In genomic region chr5:42509200-42509599, GRCm38 (mm10) we compare ENCODE assay signal across 20 mouse cellular contexts.
A peak's percentile ranks its signal among the peaks of the same experiment; 100 is the strongest.
DNase-seq lines count a peak whose midpoint lies in the region; ATAC-seq lines count a peak whose summit lies in the region.
"Had no signal": no experiment of that assay in that cellular context is flagged by ENCODE, and none has a peak within 500 bp of the region (broad histone marks: within the 10 kb centered on the region; RNA-seq: fewer than 3 reads in every experiment).

No protein-coding gene starts in this region.

- H3K36me3 ChIP-seq in heart, embryonic 11.5 days (ENCODE audit: control insufficient read depth, insufficient read depth, low read length) = no peaks in the 10 kb centered on the region
- H3K36me3 ChIP-seq: embryonic facial prominence, embryonic 10.5 days; hindbrain, embryonic 12.5 days had no signal

- no peak overlapping the region for H3K4me3 ChIP-seq in heart, embryonic 11.5 days (ENCODE audit: low read depth, low read length)
- H3K4me3 ChIP-seq: embryonic facial prominence, embryonic 10.5 days; hindbrain, embryonic 12.5 days had no signal

- H3K9ac ChIP-seq in heart, embryonic 11.5 days (ENCODE audit: low read depth, low read length) = no peak overlapping the region
- H3K9ac ChIP-seq: hindbrain, embryonic 12.5 days had no signal

- no peak for DNase-seq in frontal cortex, postnatal 10 days (ENCODE audit: low spot score in 2 of 2)
- peak; percentile 53 for DNase-seq in brain, adult 2 months (ENCODE audit: low read depth, low spot score)
- peak; percentile 9 to 11 for DNase-seq in layer of hippocampus, adult 8-10 months (ENCODE audit: low spot score in 2 of 2)
- DNase-seq in layer of hippocampus, postnatal 36 days = peak; percentile 20 to 24
- DNase-seq: adrenal gland, postnatal 14 days; cerebellum, adult 2 months; cerebellum, postnatal 10 days; gastrocnemius, postnatal 36 days; heart, adult 11 months; heart, postnatal 10 days; heart, postnatal 4 days had no signal

- peak; percentile 86 for ATAC-seq in frontal cortex, adult (ENCODE audit: low TSS enrichment)
- ATAC-seq in heart, embryonic 11.5 days (replicated peaks; ENCODE audit: insufficient number of reproducible peaks, low FRiP score, low TSS enrichment) = no peak
- ATAC-seq: activated CD4-positive, CD25-positive, alpha-beta regulatory T cell, adult 4 months; forebrain, embryonic 14.5 days; hindbrain, postnatal 0 days; Patski had no signal

- no peaks in the 10 kb centered on the region for H3K27me3 ChIP-seq in heart, embryonic 11.5 days (ENCODE audit: control insufficient read depth, insufficient read depth, low read length)
- H3K27me3 ChIP-seq: CH12.LX; hindbrain, embryonic 12.5 days had no signal

- no peak overlapping the region for H3K4me2 ChIP-seq in heart, embryonic 11.5 days
- H3K4me2 ChIP-seq: hindbrain, embryonic 12.5 days had no signal

- H3K27ac ChIP-seq in heart, embryonic 11.5 days (ENCODE audit: low read depth, low read length) = no peak overlapping the region
- H3K27ac ChIP-seq: embryonic facial prominence, embryonic 10.5 days; hindbrain, embryonic 12.5 days; hindbrain, postnatal 0 days had no signal

- H3K9me3 ChIP-seq in heart, embryonic 11.5 days (replicated peaks; ENCODE audit: control insufficient read depth, low read length) = no peaks in the 10 kb centered on the region
- H3K9me3 ChIP-seq: embryonic facial prominence, embryonic 10.5 days; hindbrain, embryonic 12.5 days had no signal

- 72% methylated on average over 5 of the region's 5 CpGs for WGBS in heart, embryonic 11.5 days (ENCODE audit: insufficient replicate concordance)

- H3K4me1 ChIP-seq in heart, embryonic 11.5 days (ENCODE audit: control insufficient read depth, insufficient read depth, low read length) = no peaks in the 10 kb centered on the region
- H3K4me1 ChIP-seq: embryonic facial prominence, embryonic 10.5 days; hindbrain, embryonic 12.5 days had no signal

Comparison
In these comparisons a context has a peak if more than half of its experiments do, and no peak if none do; other contexts are left out.
1. DNase-seq: peak in brain, adult 2 months (single experiment), layer of hippocampus, adult 8-10 months (2 of 2) and layer of hippocampus, postnatal 36 days (2 of 2); none in frontal cortex, postnatal 10 days (0 of 2).